16 mouse cellular contexts compared by ENCODE assay signal in the genomic region with DNA sequence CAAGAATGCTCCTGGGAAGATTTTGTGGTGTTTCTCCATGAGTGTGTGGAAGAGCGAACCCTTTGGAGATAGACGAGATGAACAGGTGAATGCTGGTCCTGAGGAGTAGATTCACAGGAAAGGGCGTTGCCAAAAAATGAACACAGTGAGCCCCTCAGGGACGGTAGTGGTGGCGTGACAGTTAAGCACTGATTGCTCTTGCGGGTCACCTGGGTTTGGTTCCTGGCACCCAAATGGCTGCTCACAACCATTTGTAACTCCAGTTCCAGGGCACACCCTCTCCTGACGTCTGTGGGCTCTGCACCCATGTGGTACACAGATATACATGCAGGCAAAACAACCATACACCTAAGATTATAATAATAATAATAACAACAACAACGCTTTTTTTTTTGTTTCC.
A peak's percentile ranks its signal among the peaks of the same experiment; 100 is the strongest.
DNase-seq lines count a peak whose midpoint lies in the region; ATAC-seq and TF ChIP-seq lines count a peak whose summit lies in the region.
"Had no signal": no experiment of that assay in that cellular context is flagged by ENCODE, and none has a peak within 500 bp of the region (broad histone marks: within the 10 kb centered on the region; RNA-seq: fewer than 3 reads in every experiment).

No protein-coding gene starts in this region.

- H3K27me3 ChIP-seq in midbrain, embryonic 11.5 days (ENCODE audit: control insufficient read depth, insufficient read depth, low read length) = no peaks in the 10 kb centered on the region
- no peaks in the 10 kb centered on the region for H3K27me3 ChIP-seq in midbrain, embryonic 16.5 days (ENCODE audit: control insufficient read depth, insufficient read depth, low read depth, low read length)
- H3K27me3 ChIP-seq in forebrain, embryonic 13.5 days = no peaks in the 10 kb centered on the region
- H3K27me3 ChIP-seq in hindbrain, postnatal 0 days (ENCODE audit: insufficient read depth, low read length) = no peaks in the 10 kb centered on the region
- no peaks in the 10 kb centered on the region for H3K27me3 ChIP-seq in neural tube, embryonic 15.5 days (replicated peaks)
- no peaks in the 10 kb centered on the region for H3K27me3 ChIP-seq in heart, embryonic 11.5 days (ENCODE audit: control insufficient read depth, insufficient read depth, low read length)

- no peak overlapping the region for H3K4me3 ChIP-seq in midbrain, embryonic 11.5 days (ENCODE audit: low read depth, low read length)
- H3K4me3 ChIP-seq in midbrain, embryonic 16.5 days (ENCODE audit: low read depth, low read length) = no peak overlapping the region
- no peak overlapping the region for H3K4me3 ChIP-seq in forebrain, embryonic 13.5 days
- H3K4me3 ChIP-seq in hindbrain, postnatal 0 days (ENCODE audit: low read length) = no peak overlapping the region
- H3K4me3 ChIP-seq in neural tube, embryonic 15.5 days (replicated peaks) = no peak overlapping the region
- H3K4me3 ChIP-seq in heart, embryonic 11.5 days (ENCODE audit: low read depth, low read length) = no peak overlapping the region

- H3K36me3 ChIP-seq in midbrain, embryonic 11.5 days (ENCODE audit: control insufficient read depth, insufficient read depth, low read length) = no peaks in the 10 kb centered on the region
- H3K36me3 ChIP-seq in midbrain, embryonic 16.5 days (ENCODE audit: control insufficient read depth, insufficient read depth, low read length) = peaks cover 3% of the 10 kb centered on the region; the same call in 1 of the 2 replicates
- H3K36me3 ChIP-seq in forebrain, embryonic 13.5 days (ENCODE audit: poor library complexity, severe bottlenecking) = peaks cover 6% of the 10 kb centered on the region
- H3K36me3 ChIP-seq in hindbrain, postnatal 0 days (ENCODE audit: insufficient read depth, low read length) = no peaks in the 10 kb centered on the region
- no peaks in the 10 kb centered on the region for H3K36me3 ChIP-seq in neural tube, embryonic 15.5 days
- H3K36me3 ChIP-seq in heart, embryonic 11.5 days (ENCODE audit: control insufficient read depth, insufficient read depth, low read length) = 0 out of 2 replicates have a peak, but pooled peaks cover 2% of the 10 kb centered on the region

- intact Hi-C loops in left cerebral cortex, postnatal 25 days (cut with DNase I) = no loop called here

- peaks cover 49% of the 10 kb centered on the region for H3K4me1 ChIP-seq in midbrain, embryonic 11.5 days (ENCODE audit: control insufficient read depth, insufficient read depth, low read length)
- H3K4me1 ChIP-seq in midbrain, embryonic 16.5 days (ENCODE audit: control insufficient read depth, insufficient read depth, low read length) = peaks cover 31% of the 10 kb centered on the region
- peaks cover 80% of the 10 kb centered on the region for H3K4me1 ChIP-seq in forebrain, embryonic 13.5 days
- peaks cover 21% of the 10 kb centered on the region for H3K4me1 ChIP-seq in hindbrain, postnatal 0 days (ENCODE audit: insufficient read depth, low read length)
- peaks cover 41% of the 10 kb centered on the region for H3K4me1 ChIP-seq in neural tube, embryonic 15.5 days
- peaks cover 33% of the 10 kb centered on the region for H3K4me1 ChIP-seq in heart, embryonic 11.5 days (ENCODE audit: control insufficient read depth, insufficient read depth, low read length)

- WGBS in midbrain, embryonic 11.5 days = 75% methylated on average over 8 of the region's 8 CpGs
- 68% methylated on average over 8 of the region's 8 CpGs for WGBS in midbrain, embryonic 16.5 days
- WGBS in forebrain, embryonic 13.5 days = 60% methylated on average over 8 of the region's 8 CpGs
- 64% methylated on average over 8 of the region's 8 CpGs for WGBS in hindbrain, postnatal 0 days
- WGBS in neural tube, embryonic 15.5 days = 65% methylated on average over 8 of the region's 8 CpGs
- 80% methylated on average over 8 of the region's 8 CpGs for WGBS in heart, embryonic 11.5 days (ENCODE audit: insufficient replicate concordance)

- TF ChIP-seq CTCF in hindbrain, postnatal 0 days (IDR thresholded peaks at IDR 0.05; ENCODE audit: low read depth) = no peak

- no peaks in the 10 kb centered on the region for H3K9me3 ChIP-seq in midbrain, embryonic 11.5 days (ENCODE audit: control insufficient read depth, low read length)
- H3K9me3 ChIP-seq in midbrain, embryonic 16.5 days (replicated peaks; ENCODE audit: control insufficient read depth, low read length, poor library complexity, severe bottlenecking) = no peaks in the 10 kb centered on the region
- H3K9me3 ChIP-seq in forebrain, embryonic 13.5 days (replicated peaks) = no peaks in the 10 kb centered on the region
- H3K9me3 ChIP-seq in hindbrain, postnatal 0 days (ENCODE audit: low read length) = no peaks in the 10 kb centered on the region
- no peaks in the 10 kb centered on the region for H3K9me3 ChIP-seq in neural tube, embryonic 15.5 days (replicated peaks)
- no peaks in the 10 kb centered on the region for H3K9me3 ChIP-seq in heart, embryonic 11.5 days (replicated peaks; ENCODE audit: control insufficient read depth, low read length)

- ATAC-seq in midbrain, embryonic 11.5 days (ENCODE audit: low FRiP score) = no peak
- no peak for ATAC-seq in midbrain, embryonic 16.5 days
- ATAC-seq in forebrain, embryonic 13.5 days = no peak
- no peak for ATAC-seq in hindbrain, postnatal 0 days
- ATAC-seq in neural tube, embryonic 15.5 days (ENCODE audit: low FRiP score) = no peak
- no peak for ATAC-seq in monocyte, adult 5-6 weeks (replicated peaks; ENCODE audit: insufficient number of reproducible peaks, low FRiP score, low TSS enrichment, poor library complexity, severe bottlenecking)
- no peak for ATAC-seq in heart, embryonic 11.5 days (replicated peaks; ENCODE audit: insufficient number of reproducible peaks, low FRiP score, low TSS enrichment)
- ATAC-seq: CD4-positive, CD25-positive, alpha-beta regulatory T cell, adult 4 months had no signal

- H3K4me2 ChIP-seq in midbrain, embryonic 11.5 days = no peak overlapping the region
- H3K4me2 ChIP-seq in midbrain, embryonic 16.5 days (ENCODE audit: low read length) = no peak overlapping the region
- peak overlapping the region; percentile 36 for H3K4me2 ChIP-seq in forebrain, embryonic 13.5 days
- 0 out of 2 replicates have a peak overlapping the region, but pooled peaks have one; percentile 21 for H3K4me2 ChIP-seq in hindbrain, postnatal 0 days (ENCODE audit: low read depth, low read length)
- H3K4me2 ChIP-seq in neural tube, embryonic 15.5 days = no peak overlapping the region
- no peak overlapping the region for H3K4me2 ChIP-seq in heart, embryonic 11.5 days
- H3K4me2 ChIP-seq: lung, embryonic 14.5 days had no signal

- no peak overlapping the region for H3K9ac ChIP-seq in midbrain, embryonic 11.5 days (ENCODE audit: low read length)
- no peak overlapping the region for H3K9ac ChIP-seq in midbrain, embryonic 16.5 days (ENCODE audit: low read depth, low read length)
- peak overlapping the region; percentile 22; the same call in 1 of the 2 replicates for H3K9ac ChIP-seq in forebrain, embryonic 13.5 days
- no peak overlapping the region for H3K9ac ChIP-seq in hindbrain, postnatal 0 days (replicated peaks; ENCODE audit: low read length)
- no peak overlapping the region for H3K9ac ChIP-seq in neural tube, embryonic 15.5 days (replicated peaks)
- no peak overlapping the region for H3K9ac ChIP-seq in heart, embryonic 11.5 days (ENCODE audit: low read depth, low read length)
- H3K9ac ChIP-seq: lung, embryonic 14.5 days had no signal

- H3K27ac ChIP-seq in midbrain, embryonic 11.5 days (ENCODE audit: low read depth, low read length) = peak overlapping the region; percentile 45; the same call in 1 of the 2 replicates
- H3K27ac ChIP-seq in midbrain, embryonic 16.5 days (ENCODE audit: low read length) = no peak overlapping the region
- H3K27ac ChIP-seq in forebrain, embryonic 13.5 days = peak overlapping the region; percentile 75
- no peak overlapping the region; the same call in 1 of the 2 replicates for H3K27ac ChIP-seq in hindbrain, postnatal 0 days
- peak overlapping the region; percentile 52 for H3K27ac ChIP-seq in neural tube, embryonic 15.5 days (replicated peaks)
- H3K27ac ChIP-seq in heart, embryonic 11.5 days (ENCODE audit: low read depth, low read length) = no peak overlapping the region

- no peak for DNase-seq in midbrain, embryonic 11.5 days (ENCODE audit: low spot score, missing footprints)
- DNase-seq in hindbrain, postnatal 0 days (ENCODE audit: low spot score) = no peak
- DNase-seq in left cerebral cortex, postnatal 25 days (ENCODE audit: low spot score in 2 of 2) = no peak
- DNase-seq: adrenal gland, postnatal 25 days; gastrocnemius, postnatal 36 days; kidney, adult 11 months; kidney, postnatal 25 days; lung, embryonic 14.5 days; right cerebral cortex, postnatal 25 days; thymus, postnatal 14 days had no signal

Comparison
In these comparisons a context has a peak if more than half of its experiments do, and no peak if none do; other contexts are left out.
1. H3K27ac ChIP-seq: peak in midbrain, embryonic 11.5 days (single experiment), forebrain, embryonic 13.5 days (single experiment) and neural tube, embryonic 15.5 days (single experiment); none in midbrain, embryonic 16.5 days (single experiment), hindbrain, postnatal 0 days (single experiment) and heart, embryonic 11.5 days (single experiment).
2. H3K4me2 ChIP-seq: peak in forebrain, embryonic 13.5 days (single experiment) and hindbrain, postnatal 0 days (single experiment); none in midbrain, embryonic 11.5 days (single experiment), midbrain, embryonic 16.5 days (single experiment), neural tube, embryonic 15.5 days (single experiment) and heart, embryonic 11.5 days (single experiment).